Mouse (Mus musculus) heart, postnatal 0 days (tissue): ENCODE results near the gene Barx2. TPM values are rescaled to one million over a fixed set of nuclear protein-coding genes. Genes with fewer than 3 reads are reported as not detected.
A peak's percentile ranks its signal among the peaks of the same experiment; 100 is the strongest.

Source experiments
- ATAC-seq: fragments of 200-750 bp; cut with Nextera tagmentation; 2 replicates; pipeline ENCODE4 v1.8.0; 2017; ENCODE audit warnings: low read depth, moderate number of reproducible peaks, moderate library complexity; ENCODE audit not compliant: insufficient read depth
- DNase-seq: peaks from one replicate; pipeline ENCODE4 v3.0.0-alpha.2; 2016; ENCODE audit warnings: low spot score
- H3K27ac ChIP-seq: fragments of 300-500 bp; sonication (generic); 2 replicates; pipeline ENCODE4 v1.5.1; 2014; ENCODE audit warnings: low read depth, mild to moderate bottlenecking
- H3K27me3 ChIP-seq: fragments of 300-500 bp; sonication (generic); 2 replicates; pipeline ENCODE4 v1.6.1; 2014; ENCODE audit warnings: low read length, mixed read lengths; ENCODE audit not compliant: control insufficient read depth, insufficient read depth
- H3K36me3 ChIP-seq: fragments of 300-500 bp; sonication (generic); replicated peaks from 2 replicates; pipeline ENCODE4 v1.6.1; 2014; ENCODE audit warnings: low read length, mixed read lengths; ENCODE audit not compliant: control insufficient read depth, insufficient read depth
- H3K4me1 ChIP-seq: fragments of 300-500 bp; sonication (generic); 2 replicates; pipeline ENCODE4 v1.6.1; 2014; ENCODE audit warnings: antibody characterized with exemption; ENCODE audit not compliant: control insufficient read depth, insufficient read depth
- H3K4me2 ChIP-seq: fragments of 300-500 bp; sonication (generic); 2 replicates; pipeline ENCODE4 v1.6.1; 2014; ENCODE audit warnings: low read depth, mild to moderate bottlenecking, low read length, moderate library complexity
- H3K4me3 ChIP-seq: fragments of 300-500 bp; sonication (generic); 2 replicates; pipeline ENCODE4 v1.5.1; 2014; ENCODE audit warnings: low read depth, low read length
- H3K9ac ChIP-seq: fragments of 300-500 bp; sonication (generic); replicated peaks from 2 replicates; pipeline ENCODE4 v1.6.1; 2014; ENCODE audit warnings: low read depth, low read length, mixed read lengths
- H3K9me3 ChIP-seq: fragments of 300-500 bp; sonication (generic); replicated peaks from 2 replicates; pipeline ENCODE4 v1.6.1; 2016; ENCODE audit warnings: low read length; ENCODE audit not compliant: control insufficient read depth
- CTCF ChIP-seq: IDR thresholded peaks from 2 replicates; pipeline ENCODE4 v1.5.1; 2016; ENCODE audit warnings: antibody characterized with exemption, control low read depth, low read depth
- EP300 ChIP-seq: IDR thresholded peaks from 2 replicates; pipeline ENCODE4 v1.6.1; 2016; ENCODE audit warnings: antibody characterized with exemption, low read depth
- WGBS: fragments of 180-500 bp; shearing (Covaris S2); extraction: QIAGEN DNeasy Blood & Tissue Kit; methylation state at CpG from one replicate; pipeline ENCODE4 v1.1.7; 2014; 5-methylcytosine and 5-hydroxymethylcytosine counted together
- polyA plus RNA-seq: library from polyadenylated mRNA; unstranded; fragments of >200 nt; fragmentation: Nextera tagmentation; extraction: Ambion mirVana; gene quantifications from 2 replicates; pipeline ENCODE4 v1.2.1, GENCODE M21; 2015
- total RNA-seq: library from RNA; depleted of rRNA; stranded (reverse); fragments of >200 nt; gene quantifications from 2 replicates; pipeline ENCODE4 v1.2.3, GENCODE M21; 2014; ENCODE audit warnings: low replicate concordance

Gene Barx2
- total and polyA plus RNA-seq, 2 experiments from 2014 or later: not detected

GRCm38 (mm10) chr9:31871410-31871809, 41.9 kb downstream of the Barx2 start:
- Histone ChIP-seq H3K27ac (no peak overlapping the region), H3K36me3 (no peaks in the 10 kb centered on the region), H3K4me2 (no peak overlapping the region), H3K4me3 (no peak overlapping the region), H3K27me3 (no peaks in the 10 kb centered on the region), H3K9ac (no peak overlapping the region), H3K9me3 (no peaks in the 10 kb centered on the region), H3K4me1 (no peaks in the 10 kb centered on the region)
- TF ChIP-seq EP300 (no peak), CTCF (no peak)
- 63% methylated on average over 4 of the region's 4 CpGs for WGBS
- ATAC-seq (no peak), DNase-seq (no peak)

GRCm38 (mm10) chr9:31868823-31869460, 44.3 kb downstream of the Barx2 start:
- H3K27ac ChIP-seq: no peak overlapping the region
- no peaks in the 10 kb centered on the region for H3K9me3 ChIP-seq
- H3K4me3 ChIP-seq: no peak overlapping the region
- no peak for DNase-seq
- ATAC-seq: no peak
- 84% methylated on average over 2 of the region's 2 CpGs for WGBS
- no peak overlapping the region for H3K9ac ChIP-seq
- no peaks in the 10 kb centered on the region for H3K27me3 ChIP-seq
- no peaks in the 10 kb centered on the region for H3K36me3 ChIP-seq
- no peak for TF ChIP-seq EP300
- no peak for TF ChIP-seq CTCF
- H3K4me2 ChIP-seq: no peak overlapping the region
- H3K4me1 ChIP-seq: no peaks in the 10 kb centered on the region

- 64% methylated on average over 6 of the region's 6 CpGs for WGBS
- Histone ChIP-seq H3K4me3 (no peak overlapping the region), H3K27ac (no peak overlapping the region), H3K27me3 (no peaks in the 10 kb centered on the region), H3K4me2 (no peak overlapping the region), H3K4me1 (no peaks in the 10 kb centered on the region), H3K9me3 (no peaks in the 10 kb centered on the region), H3K9ac (no peak overlapping the region), H3K36me3 (no peaks in the 10 kb centered on the region)
- TF ChIP-seq EP300: no peak
- no peak for ATAC-seq
- DNase-seq: no peak
Observed at GRCm38 (mm10) chr9:31863830-31864229, 49.4 kb downstream of the Barx2 start.

- WGBS: 84% methylated on average over 5 of the region's 5 CpGs
- Histone ChIP-seq H3K27me3 (peaks cover 6% of the 10 kb centered on the region; the same call in 1 of the 2 replicates), H3K4me3 (no peak overlapping the region), H3K9me3 (no peaks in the 10 kb centered on the region), H3K4me1 (no peaks in the 10 kb centered on the region), H3K36me3 (no peaks in the 10 kb centered on the region), H3K27ac (no peak overlapping the region), H3K4me2 (no peak overlapping the region), H3K9ac (no peak overlapping the region)
- DNase-seq (no peak), ATAC-seq (no peak)
- TF ChIP-seq CTCF: no peak
- no peak for TF ChIP-seq EP300
Observed at GRCm38 (mm10) chr9:31859446-31859845, 53.8 kb downstream of the Barx2 start.

- no peak for ATAC-seq
- WGBS: 7% methylated on average over 20 of the region's 20 CpGs
- peak; percentile 6 for DNase-seq
- Histone ChIP-seq H3K27me3 (peaks cover 6% of the 10 kb centered on the region; the same call in 1 of the 2 replicates), H3K36me3 (no peaks in the 10 kb centered on the region), H3K9me3 (no peaks in the 10 kb centered on the region), H3K4me2 (peak overlapping the region; percentile 39; the same call in 1 of the 2 replicates), H3K4me1 (no peaks in the 10 kb centered on the region), H3K27ac (no peak overlapping the region), H3K9ac (no peak overlapping the region), H3K4me3 (no peak overlapping the region)
- no peak for TF ChIP-seq EP300
- peak; percentile 58 for TF ChIP-seq CTCF
Observed at GRCm38 (mm10) chr9:31858720-31859340, 54.4 kb downstream of the Barx2 start.

GRCm38 (mm10) chr9:31857512-31857911, 55.8 kb downstream of the Barx2 start:
- no peak overlapping the region for H3K4me3 ChIP-seq
- H3K27ac ChIP-seq: no peak overlapping the region
- 74% methylated on average over 1 of the region's 1 CpGs for WGBS
- no peaks in the 10 kb centered on the region for H3K4me1 ChIP-seq
- no peaks in the 10 kb centered on the region for H3K36me3 ChIP-seq
- ATAC-seq: no peak
- peaks cover 6% of the 10 kb centered on the region; the same call in 1 of the 2 replicates for H3K27me3 ChIP-seq
- no peak overlapping the region for H3K4me2 ChIP-seq
- no peak for TF ChIP-seq EP300
- H3K9me3 ChIP-seq: no peaks in the 10 kb centered on the region
- DNase-seq: no peak
- H3K9ac ChIP-seq: no peak overlapping the region
